8 mouse cellular contexts compared by ENCODE assay signal in genomic region chr7:65643861-65644421, GRCm38 (mm10). TPM values are rescaled to one million over a fixed set of nuclear protein-coding genes. Genes with fewer than 3 reads are reported as not detected.
DNase-seq lines count a peak whose midpoint lies in the region; ATAC-seq lines count a peak whose summit lies in the region.

No protein-coding gene starts in this region.

- 44% methylated on average over 6 of the region's 6 CpGs for WGBS in embryonic facial prominence, embryonic 10.5 days
- 40% methylated on average over 6 of the region's 6 CpGs for WGBS in hindbrain, embryonic 13.5 days

- DNase-seq in cerebellum, adult 11-12 months, result peak; percentile 30
- DNase-seq in cerebellum, adult 9-10 months, result no peak
- no peak for DNase-seq in embryonic facial prominence, embryonic 10.5 days (ENCODE audit: low spot score)
- DNase-seq in lung, postnatal 10 days, result peak; percentile 40
- DNase-seq in urinary bladder, adult 2 months (ENCODE audit: low spot score), result no peak
- no peak for DNase-seq in right cerebral cortex, postnatal 10 days (ENCODE audit: low spot score in 2 of 2)
- DNase-seq in layer of hippocampus, adult 8-10 months (ENCODE audit: low spot score in 2 of 2), result no peak

- H3K4me2 ChIP-seq in hindbrain, embryonic 13.5 days, result peak overlapping the region; percentile 65

- peak overlapping the region; percentile 80 for H3K4me3 ChIP-seq in embryonic facial prominence, embryonic 10.5 days
- H3K4me3 ChIP-seq in hindbrain, embryonic 13.5 days, result peak overlapping the region; percentile 52

- peak; percentile 11 for ATAC-seq in hindbrain, embryonic 13.5 days (ENCODE audit: low FRiP score)

- no peaks in the 10 kb centered on the region for H3K9me3 ChIP-seq in embryonic facial prominence, embryonic 10.5 days
- 0 out of 2 replicates have a peak, but pooled peaks cover 3% of the 10 kb centered on the region for H3K9me3 ChIP-seq in hindbrain, embryonic 13.5 days

- H3K9ac ChIP-seq in hindbrain, embryonic 13.5 days, result no peak overlapping the region

- no peak overlapping the region for H3K27ac ChIP-seq in embryonic facial prominence, embryonic 10.5 days (replicated peaks)
- H3K27ac ChIP-seq in hindbrain, embryonic 13.5 days, result peak overlapping the region; percentile 74

- H3K4me1 ChIP-seq in embryonic facial prominence, embryonic 10.5 days, result peaks cover 12% of the 10 kb centered on the region
- H3K4me1 ChIP-seq in hindbrain, embryonic 13.5 days (replicated peaks), result peaks cover 16% of the 10 kb centered on the region; the same call in 1 of the 2 replicates

- H3K36me3 ChIP-seq in embryonic facial prominence, embryonic 10.5 days (replicated peaks), result peaks cover 16% of the 10 kb centered on the region
- H3K36me3 ChIP-seq in hindbrain, embryonic 13.5 days, result peaks cover 16% of the 10 kb centered on the region

- peaks cover 24% of the 10 kb centered on the region for H3K27me3 ChIP-seq in embryonic facial prominence, embryonic 10.5 days (replicated peaks; ENCODE audit: low read depth, poor library complexity, severe bottlenecking)
- peaks cover 13% of the 10 kb centered on the region; the same call in 1 of the 2 replicates for H3K27me3 ChIP-seq in hindbrain, embryonic 13.5 days

RNA-seq across cellular contexts. Expression of gene Tarsl2, which starts 0.8 kb away (rescaled TPM):
- 6.0 and 6.6 TPM in 2 replicates for polyA plus RNA-seq in embryonic facial prominence, embryonic 10.5 days (2016; fragmentation: Nextera tagmentation; extraction: Ambion mirVana)
- polyA plus RNA-seq in hindbrain, embryonic 13.5 days (2015; fragmentation: Nextera tagmentation; extraction: Ambion mirVana), result 14.7 and 15.0 TPM in 2 replicates
- polyA plus RNA-seq in urinary bladder, adult 2 months (2012; rRNA removed), result 5.9 and 7.1 TPM in 2 replicates
- total RNA-seq in layer of hippocampus, adult 8-10 months (2022), result 10 to 100 TPM; 31.3 to 32.6 (median 32.0) TPM

RNA-seq across cellular contexts. Expression of gene Tm2d3, which starts 47.0 kb away (rescaled TPM):
- polyA plus RNA-seq in embryonic facial prominence, embryonic 10.5 days (2016; fragmentation: Nextera tagmentation; extraction: Ambion mirVana), result 74.0 and 76.6 TPM in 2 replicates
- 81.3 and 82.3 TPM in 2 replicates for polyA plus RNA-seq in hindbrain, embryonic 13.5 days (2015; fragmentation: Nextera tagmentation; extraction: Ambion mirVana)
- polyA plus RNA-seq in urinary bladder, adult 2 months (2012; rRNA removed), result 83.6 and 112 TPM in 2 replicates
- total RNA-seq in layer of hippocampus, adult 8-10 months (2022), result 10 to 100 TPM; 40.9 to 63.0 (median 51.9) TPM

Comparison
In these comparisons a context has a peak if more than half of its experiments do, and no peak if none do; other contexts are left out.
1. DNase-seq: peak in cerebellum, adult 11-12 months (single experiment) and lung, postnatal 10 days (single experiment); none in cerebellum, adult 9-10 months (single experiment), embryonic facial prominence, embryonic 10.5 days (single experiment), urinary bladder, adult 2 months (single experiment), right cerebral cortex, postnatal 10 days (0 of 2) and layer of hippocampus, adult 8-10 months (0 of 2).